Mouse (Mus musculus) induced T-regulatory cell, adult 2 months (primary cell): ENCODE measurements around the gene Tlnrd1.

ENCODE experiments used
- DNase-seq: peaks from one replicate; pipeline ENCODE4 v3.0.0-alpha.2; 2012; ENCODE audit warnings: low read depth

The Tlnrd1 gene

GRCm38 (mm10) chr7:83844807-83845206 is 39.3 kb downstream of the Tlnrd1 start:
- DNase-seq, result no peak

GRCm38 (mm10) chr7:83842486-83843259 is 41.4 kb downstream of the Tlnrd1 start:
- no peak for DNase-seq

- DNase-seq, result no peak
These were observed 44.0 kb downstream of the Tlnrd1 start for GRCm38 (mm10) chr7:83840076-83840475.

- DNase-seq, result no peak
These were observed 45.4 kb downstream of the Tlnrd1 start for GRCm38 (mm10) chr7:83838525-83839224.
